Mouse (Mus musculus) myocyte (in vitro differentiated cells): Measurements from ENCODE around the gene Gm14190. TPM values are rescaled to one million over a fixed set of nuclear protein-coding genes. Genes with fewer than 3 reads are reported as not detected.
A peak's percentile ranks its signal among the peaks of the same experiment; 100 is the strongest.

Experiments used
- H3K27me3 ChIP-seq: one replicate; pipeline ENCODE4 v1.6.1; 2011; ENCODE audit not compliant: control insufficient read depth, insufficient read depth, insufficient read length
- H3K36me3 ChIP-seq: one replicate; pipeline ENCODE4 v1.6.1; 2011; ENCODE audit not compliant: control insufficient read depth, insufficient read depth
- H3K4me2 ChIP-seq: one replicate; pipeline ENCODE4 v1.6.1; 2011; ENCODE audit warnings: low read depth, control low read depth
- H3K4me3 ChIP-seq: one replicate; pipeline ENCODE4 v1.5.1; 2011; ENCODE audit warnings: mild to moderate bottlenecking, control low read depth, moderate library complexity
- H3K79me2 ChIP-seq: one replicate; pipeline ENCODE4 v1.6.1; 2011; ENCODE audit not compliant: control insufficient read depth, insufficient read depth
- H3ac ChIP-seq: one replicate; pipeline ENCODE4 v1.6.1; 2011; ENCODE audit not compliant: control insufficient read depth, insufficient read length
- CEBPB ChIP-seq: IDR thresholded peaks from 2 replicates; pipeline ENCODE4 v1.6.1; 2011; ENCODE audit warnings: mild to moderate bottlenecking, moderate library complexity; ENCODE audit not compliant: poor library complexity, insufficient read depth, severe bottlenecking
- E2F4 ChIP-seq: IDR thresholded peaks from one replicate; pipeline ENCODE4 v1.6.1; 2011; ENCODE audit warnings: mild to moderate bottlenecking, control low read depth, moderate library complexity; ENCODE audit not compliant: insufficient read depth
- MAX ChIP-seq: IDR thresholded peaks from one replicate; pipeline ENCODE4 v1.6.1; 2011; ENCODE audit warnings: low read depth, mild to moderate bottlenecking, control low read depth
- MYOD1 ChIP-seq, 3 experiments: IDR thresholded peaks; one replicate each; pipeline ENCODE4 v1.6.1; 2011; ENCODE audit warnings: control low read depth in 2 of 3, low read depth in 2 of 3, mild to moderate bottlenecking in 2 of 3, moderate library complexity in 1 of 3; ENCODE audit not compliant: insufficient read length in 2 of 3, control insufficient read depth in 1 of 3
- MYOG ChIP-seq, 3 experiments: IDR thresholded peaks; one replicate each; pipeline ENCODE4 v1.6.1; 2011; ENCODE audit warnings: control low read depth in 2 of 3, low read depth in 2 of 3, mild to moderate bottlenecking in 2 of 3; ENCODE audit not compliant: insufficient read length in 2 of 3, control insufficient read depth in 1 of 3, insufficient read depth in 1 of 3
- POLR2A ChIP-seq: IDR thresholded peaks from one replicate; pipeline ENCODE4 v1.6.1; 2011; ENCODE audit warnings: low read depth, mild to moderate bottlenecking, control low read depth, moderate library complexity; ENCODE audit not compliant: insufficient read length
- POLR2AphosphoS2 ChIP-seq: IDR thresholded peaks from one replicate; pipeline ENCODE4 v1.6.1; 2011; ENCODE audit warnings: low read depth, control low read depth; ENCODE audit not compliant: insufficient read length
- REST ChIP-seq: IDR thresholded peaks from one replicate; pipeline ENCODE4 v1.6.1; 2011; ENCODE audit warnings: mild to moderate bottlenecking, control low read depth, moderate library complexity; ENCODE audit not compliant: insufficient read depth, insufficient read length
- SRF ChIP-seq: IDR thresholded peaks from one replicate; pipeline ENCODE4 v1.6.1; 2011; ENCODE audit warnings: low read depth; ENCODE audit not compliant: control insufficient read depth, insufficient read length
- TCF12 ChIP-seq: IDR thresholded peaks from one replicate; pipeline ENCODE4 v1.6.1; 2011; ENCODE audit warnings: mild to moderate bottlenecking, control low read depth; ENCODE audit not compliant: poor library complexity, insufficient read depth, severe bottlenecking
- TCF3 ChIP-seq: IDR thresholded peaks from one replicate; pipeline ENCODE4 v1.6.1; 2011; ENCODE audit warnings: low read depth, control low read depth; ENCODE audit not compliant: insufficient read length
- USF1 ChIP-seq: IDR thresholded peaks from one replicate; pipeline ENCODE4 v1.6.1; 2011; ENCODE audit warnings: low read depth, mild to moderate bottlenecking, control low read depth, moderate library complexity
- polyA plus RNA-seq: library from polyadenylated mRNA; unstranded; fragments of >200 nt; fragmentation: generic; extraction: Trizol; gene quantifications from one replicate; pipeline ENCODE4 v1.2.1, GENCODE M21; 2012; ENCODE audit warnings: missing spikeins

Gm14190 gene
- polyA plus RNA-seq, 1 experiment, result not detected

- Histone ChIP-seq H3K79me2 (no peaks in the 10 kb centered on the region), H3ac (no peak overlapping the region), H3K36me3 (no peaks in the 10 kb centered on the region), H3K27me3 (no peaks in the 10 kb centered on the region), H3K4me3 (no peak overlapping the region), H3K4me2 (no peak overlapping the region)
- no peak for TF ChIP-seq SRF
- no peak for TF ChIP-seq USF1
- TF ChIP-seq POLR2AphosphoS2, result no peak
- TF ChIP-seq MAX, result no peak
- no peak for TF ChIP-seq CEBPB
- TF ChIP-seq REST, result no peak
- no peak for TF ChIP-seq MYOD1 (IDR thresholded peaks at IDR 0.05; ENCODE audit: control insufficient read depth in 1 of 3, insufficient read length in 2 of 3, low read depth in 2 of 3)
- TF ChIP-seq E2F4, result no peak
- TF ChIP-seq MYOG (IDR thresholded peaks at IDR 0.05; ENCODE audit: control insufficient read depth in 1 of 3, insufficient read depth in 1 of 3, insufficient read length in 2 of 3, low read depth in 2 of 3), result no peak
- TF ChIP-seq POLR2A, result no peak
- no peak for TF ChIP-seq TCF3
- TF ChIP-seq TCF12, result no peak
Measured at GRCm38 (mm10) chr11:99657051-99657450, 33.5 kb downstream of the Gm14190 start.

DNA sequence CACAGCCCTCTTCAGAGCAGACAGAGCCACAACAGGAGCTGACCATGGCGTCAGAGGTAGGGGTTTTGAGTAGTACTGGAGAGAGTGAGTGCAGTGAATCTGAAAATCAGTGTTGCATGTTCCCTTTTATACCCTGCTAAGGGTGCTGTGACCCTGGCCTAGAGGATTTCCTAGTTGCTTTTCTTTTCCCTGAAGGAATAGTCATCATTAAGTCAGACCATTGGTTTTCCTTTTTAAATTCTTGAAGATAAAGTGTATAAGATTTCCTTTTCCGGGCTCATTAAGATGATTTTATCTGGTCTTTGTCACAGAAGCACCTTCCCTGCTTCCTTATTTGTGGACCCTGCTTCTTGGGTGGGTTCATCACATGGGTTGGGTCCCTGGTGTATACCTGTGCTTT lies 40.4 kb downstream of the Gm14190 start, which contains the start of gene Gm11555:
Gene Gm11555 (minus strand): TSS at position 101 of the 400 bp plus-strand sequence.
- Histone ChIP-seq H3K36me3 (no peaks in the 10 kb centered on the region), H3K4me2 (no peak within 1 kb of the TSS), H3K79me2 (no peaks in the 10 kb centered on the region), H3K27me3 (no peaks in the 10 kb centered on the region), H3K4me3 (no peak within 1 kb of the TSS), H3ac (no peak within 1 kb of the TSS)
- TF ChIP-seq MYOD1 (IDR thresholded peaks at IDR 0.05; ENCODE audit: control insufficient read depth in 1 of 3, insufficient read length in 2 of 3, low read depth in 2 of 3) (no peak), POLR2AphosphoS2 (no peak), TCF3 (no peak), REST (no peak), POLR2A (no peak), E2F4 (no peak), MYOG (IDR thresholded peaks at IDR 0.05; ENCODE audit: control insufficient read depth in 1 of 3, insufficient read depth in 1 of 3, insufficient read length in 2 of 3, low read depth in 2 of 3) (no peak), TCF12 (no peak), USF1 (no peak), SRF (no peak), MAX (no peak), CEBPB (no peak)

GRCm38 (mm10) chr11:99646444-99646843 lies 44.1 kb downstream of the Gm14190 start:
- Histone ChIP-seq H3ac (no peak overlapping the region), H3K79me2 (no peaks in the 10 kb centered on the region), H3K4me3 (no peak overlapping the region), H3K27me3 (no peaks in the 10 kb centered on the region), H3K36me3 (no peaks in the 10 kb centered on the region), H3K4me2 (no peak overlapping the region)
- TF ChIP-seq CEBPB, result no peak
- TF ChIP-seq MYOD1 (IDR thresholded peaks at IDR 0.05; ENCODE audit: control insufficient read depth in 1 of 3, insufficient read length in 2 of 3, low read depth in 2 of 3), result peak in 1 of 3 experiments; percentile 26
- TF ChIP-seq MYOG (IDR thresholded peaks at IDR 0.05; ENCODE audit: control insufficient read depth in 1 of 3, insufficient read depth in 1 of 3, insufficient read length in 2 of 3, low read depth in 2 of 3), result peak in 2 of 3 experiments; percentile 3 to 54
- TF ChIP-seq POLR2A, result no peak
- TF ChIP-seq POLR2AphosphoS2, result no peak

- Histone ChIP-seq H3ac (no peak overlapping the region), H3K4me3 (no peak overlapping the region), H3K79me2 (no peaks in the 10 kb centered on the region), H3K27me3 (no peaks in the 10 kb centered on the region), H3K36me3 (no peaks in the 10 kb centered on the region), H3K4me2 (no peak overlapping the region)
- TF ChIP-seq USF1 (no peak), MYOG (IDR thresholded peaks at IDR 0.05; ENCODE audit: control insufficient read depth in 1 of 3, insufficient read depth in 1 of 3, insufficient read length in 2 of 3, low read depth in 2 of 3) (no peak), SRF (no peak), REST (no peak), TCF12 (no peak), POLR2A (no peak), MYOD1 (IDR thresholded peaks at IDR 0.05; ENCODE audit: control insufficient read depth in 1 of 3, insufficient read length in 2 of 3, low read depth in 2 of 3) (no peak), CEBPB (no peak), POLR2AphosphoS2 (no peak), TCF3 (no peak), E2F4 (no peak), MAX (no peak)
Measured at GRCm38 (mm10) chr11:99644351-99644750, 46.2 kb downstream of the Gm14190 start.
